Mouse (Mus musculus) adrenal gland, postnatal 36 days (tissue): ENCODE data around the gene Sec61a1. TPM values are rescaled to one million over a fixed set of nuclear protein-coding genes. Genes with fewer than 3 reads are reported as not detected.

Experiments
- DNase-seq, 2 experiments: peaks; one replicate each; pipeline ENCODE4 v3.0.0; 2021; ENCODE audit warnings: mixed read lengths in 1 of 2
- long read RNA-seq, 2 experiments: library from polyadenylated mRNA; stranded (forward); transcript quantifications; one replicate each; pipeline ENCODE4 v2.0.0; 2021; ENCODE audit warnings: borderline sequencing depth in 2 of 2
- total RNA-seq, 2 experiments: library from RNA; stranded (reverse); gene quantifications; 2 replicates each; pipeline ENCODE4 v1.2.3; 2021

Sec61a1 gene
- 100 to 1,000 TPM; 214 to 229 TPM for total RNA-seq
- long read RNA-seq, experiment 1, transcript Sec61a1-201 (12 exons, 3,172 nt) = major isoform, 43 of 70 reads
- long read RNA-seq, experiment 1, transcript Sec61a1-204 (5 exons, 935 nt) = minor isoform, 6 of 70 reads
- long read RNA-seq, experiment 1, partial matches to known transcripts = 5 of 70 reads
- long read RNA-seq, experiment 1, other reads (novel, unspliced or antisense) = 14 of 70 reads
- long read RNA-seq, experiment 2, transcript Sec61a1-201 (12 exons, 3,172 nt) = major isoform, 16 of 21 reads
- long read RNA-seq, experiment 2, partial matches to known transcripts = 0 of 21 reads
- long read RNA-seq, experiment 2, other reads (novel, unspliced or antisense) = 5 of 21 reads

- DNase-seq = peak; percentile 97 to 98
Measured at GRCm38 (mm10) chr6:88518404-88519263, at the start of gene Sec61a1. Sec61a1 (minus strand) TSS chr6:88518905.

GRCm38 (mm10) chr6:88566676-88567075 is 48.0 kb upstream of the Sec61a1 start:
- no peak for DNase-seq

- no peak for DNase-seq
Measured at GRCm38 (mm10) chr6:88565033-88565432, 46.3 kb upstream of the Sec61a1 start.

GRCm38 (mm10) chr6:88560156-88560555 is 41.5 kb upstream of the Sec61a1 start:
- DNase-seq = no peak

- no peak for DNase-seq
Measured at GRCm38 (mm10) chr6:88559688-88560087, 41.0 kb upstream of the Sec61a1 start.

- peak; percentile 21 to 33 for DNase-seq
Measured at GRCm38 (mm10) chr6:88558076-88558475, 39.4 kb upstream of the Sec61a1 start.

- DNase-seq = no peak
Measured at GRCm38 (mm10) chr6:88557548-88557947, 38.8 kb upstream of the Sec61a1 start.

- no peak for DNase-seq
Measured at GRCm38 (mm10) chr6:88549916-88550315, 31.2 kb upstream of the Sec61a1 start.

GRCm38 (mm10) chr6:88549137-88549814 is 30.6 kb upstream of the Sec61a1 start:
- peak; percentile 57 to 65 for DNase-seq

GRCm38 (mm10) chr6:88548405-88549049 is 29.8 kb upstream of the Sec61a1 start:
- no peak for DNase-seq

GRCm38 (mm10) chr6:88545397-88545790 is 26.7 kb upstream of the Sec61a1 start:
- no peak for DNase-seq

GRCm38 (mm10) chr6:88544644-88545396 is 26.1 kb upstream of the Sec61a1 start:
- DNase-seq = no peak

GRCm38 (mm10) chr6:88544241-88544640 is 25.5 kb upstream of the Sec61a1 start:
- no peak for DNase-seq

GRCm38 (mm10) chr6:88540093-88540755 is 21.5 kb upstream of the Sec61a1 start:
- peak; percentile 61 to 63 for DNase-seq

- peak; percentile 74 for DNase-seq
Measured at GRCm38 (mm10) chr6:88530306-88530705, 11.6 kb upstream of the Sec61a1 start.

- no peak for DNase-seq
Measured at GRCm38 (mm10) chr6:88524056-88524455, 5.4 kb upstream of the Sec61a1 start.

GRCm38 (mm10) chr6:88523451-88523850 is 4.7 kb upstream of the Sec61a1 start:
- DNase-seq = no peak

GRCm38 (mm10) chr6:88523043-88523442 is 4.3 kb upstream of the Sec61a1 start:
- DNase-seq = no peak

- no peak for DNase-seq
Measured at GRCm38 (mm10) chr6:88522606-88523005, 3.9 kb upstream of the Sec61a1 start.

GRCm38 (mm10) chr6:88521821-88522220 is 3.1 kb upstream of the Sec61a1 start:
- no peak for DNase-seq
